Mouse (Mus musculus) cerebellum, postnatal 25 days (tissue): Measurements from ENCODE around the gene Nat8f5.
"Not testable (repeated sequence)": the region's sequence is repeated elsewhere in the genome, so short reads cannot be mapped to it uniquely, and the experiment has no call there.

Source experiments
- DNase-seq, 2 experiments: peaks; one replicate each; pipeline ENCODE4 v3.0.0; 2021; ENCODE audit warnings: mixed read lengths in 2 of 2

Gene Nat8f5

DNA sequence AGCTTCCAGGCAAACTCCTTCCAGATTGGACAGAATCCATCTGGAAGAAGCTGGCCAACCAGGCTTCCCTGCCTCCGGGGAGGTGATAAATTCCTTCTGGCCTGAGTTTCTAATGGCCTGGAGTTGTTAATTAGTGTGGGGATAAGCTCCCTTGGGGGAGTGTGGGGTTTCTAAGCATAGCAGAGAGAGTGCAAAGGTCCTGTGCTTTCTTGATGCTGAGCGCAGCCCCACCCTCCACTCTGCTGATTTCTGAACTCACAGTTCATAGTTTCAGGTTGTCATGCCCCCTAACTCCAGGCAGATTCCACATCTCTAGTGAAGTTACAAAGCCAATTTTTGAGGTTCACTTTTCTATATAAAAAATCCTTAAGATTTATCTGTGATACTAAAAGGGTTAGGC lies 14.3 kb upstream of the Nat8f5 start:
- not testable (repeated sequence) for DNase-seq

- peak in 1 of 2 experiments; percentile 35 for DNase-seq
Measured at GRCm38 (mm10) chr6:85834504-85835100, 13.8 kb upstream of the Nat8f5 start.

GRCm38 (mm10) chr6:85831796-85832321 lies 11.1 kb upstream of the Nat8f5 start, which contains the start of gene Nat8:
Gene Nat8, minus strand, starts transcription at chr6:85832082.
- no peak for DNase-seq

DNA sequence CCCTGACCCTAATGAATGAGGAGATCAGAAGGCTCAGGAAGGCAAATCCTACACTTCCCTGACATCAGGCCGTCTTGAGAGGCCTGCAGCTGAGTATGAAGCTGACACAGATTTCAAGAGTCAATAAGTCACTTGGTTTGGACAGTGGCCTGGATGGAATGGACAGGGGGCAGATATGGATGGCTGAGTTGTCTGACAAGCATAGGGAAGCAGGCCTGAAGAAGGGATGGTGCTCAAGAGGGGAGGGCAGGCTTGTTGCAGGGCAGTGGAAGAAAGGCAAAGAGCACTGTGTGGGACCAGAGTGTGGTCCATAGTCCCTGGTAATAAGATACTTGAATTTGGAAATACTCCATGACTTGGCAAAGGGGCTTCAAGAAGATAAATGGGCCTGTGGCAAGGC lies 8.7 kb upstream of the Nat8f5 start:
- no peak for DNase-seq

- DNase-seq, result no peak
Measured at GRCm38 (mm10) chr6:85825886-85826285, 5.1 kb upstream of the Nat8f5 start.

GRCm38 (mm10) chr6:85823382-85824090 lies 2.8 kb upstream of the Nat8f5 start:
- DNase-seq, result no peak

- no peak for DNase-seq
Measured at GRCm38 (mm10) chr6:85822286-85822685, 1.5 kb upstream of the Nat8f5 start.

GRCm38 (mm10) chr6:85818338-85818737 lies 2.4 kb downstream of the Nat8f5 start:
- DNase-seq, result no peak

GRCm38 (mm10) chr6:85813339-85813738 lies 7.4 kb downstream of the Nat8f5 start:
- no peak for DNase-seq

DNA sequence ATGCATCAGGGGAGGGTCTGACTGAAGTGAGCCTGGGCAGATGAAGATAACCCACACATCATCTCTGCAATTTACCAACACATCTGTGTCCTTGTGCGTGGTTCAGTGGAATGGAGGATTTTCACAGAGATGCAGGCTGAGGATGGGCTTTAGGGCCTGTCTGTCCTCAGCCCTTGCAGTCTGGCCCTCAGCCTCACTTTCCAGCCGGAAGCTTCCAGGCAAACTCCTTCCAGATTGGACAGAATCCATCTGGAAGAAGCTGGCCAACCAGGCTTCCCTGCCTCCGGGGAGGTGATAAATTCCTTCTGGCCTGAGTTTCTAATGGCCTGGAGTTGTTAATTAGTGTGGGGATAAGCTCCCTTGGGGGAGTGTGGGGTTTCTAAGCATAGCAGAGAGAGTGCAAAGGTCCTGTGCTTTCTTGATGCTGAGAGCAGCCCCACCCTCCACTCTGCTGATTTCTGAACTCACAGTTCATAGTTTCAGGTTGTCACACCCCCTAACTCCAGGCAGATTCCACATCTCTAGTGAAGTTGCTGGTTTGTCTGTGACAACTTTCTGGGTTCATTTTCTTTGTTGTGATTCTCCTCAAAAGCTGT lies 9.7 kb downstream of the Nat8f5 start:
- not testable (repeated sequence) for DNase-seq

- DNase-seq, result not testable (repeated sequence)
Measured at GRCm38 (mm10) chr6:85810514-85810913, 10.3 kb downstream of the Nat8f5 start.

DNA sequence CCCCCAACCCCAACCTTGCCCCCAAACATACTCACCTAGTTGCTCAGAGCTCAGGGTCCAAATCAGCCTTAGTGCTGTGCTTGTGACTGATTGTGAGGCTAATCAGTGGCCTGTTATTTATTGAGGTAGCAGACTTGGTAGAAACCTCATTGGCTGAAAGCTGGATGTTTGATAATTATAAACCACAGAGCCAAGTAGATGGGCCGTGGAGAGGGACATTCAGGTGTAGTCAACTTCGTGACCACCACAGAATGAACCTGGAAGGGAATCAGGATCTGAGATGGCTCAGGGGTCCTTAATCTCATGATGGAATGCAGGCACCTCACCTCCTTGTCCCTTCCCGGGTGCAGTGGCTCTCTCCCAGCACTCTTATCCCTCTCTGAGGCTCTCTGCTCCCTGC lies 11.0 kb downstream of the Nat8f5 start:
- DNase-seq, result not testable (repeated sequence)

GRCm38 (mm10) chr6:85803180-85803579 lies 17.6 kb downstream of the Nat8f5 start:
- not testable (repeated sequence) for DNase-seq
